9 mouse cellular contexts compared by ENCODE assay signal in genomic region chr8:84765629-84766028, GRCm38 (mm10). TPM values are rescaled to one million over a fixed set of nuclear protein-coding genes. Genes with fewer than 3 reads are reported as not detected.
DNase-seq lines count a peak whose midpoint lies in the region; ATAC-seq lines count a peak whose summit lies in the region.
"Had no signal": no experiment of that assay in that cellular context is flagged by ENCODE, and none has a peak within 500 bp of the region (broad histone marks: within the 10 kb centered on the region; RNA-seq: fewer than 3 reads in every experiment).

No protein-coding gene starts in this region.

- no peak for DNase-seq in kidney, adult 9 months
- DNase-seq in thymus, postnatal 36 days = no peak
- DNase-seq in embryo, embryonic 11 days = no peak

- H3K27me3 ChIP-seq in kidney, embryonic 16.5 days (ENCODE audit: insufficient read depth, low read length) = peaks cover 86% of the 10 kb centered on the region
- H3K27me3 ChIP-seq in embryonic facial prominence, embryonic 13.5 days = peaks cover 90% of the 10 kb centered on the region
- no peaks in the 10 kb centered on the region for H3K27me3 ChIP-seq in forebrain, embryonic 16.5 days (replicated peaks; ENCODE audit: control insufficient read depth, insufficient read depth, low read length)
- H3K27me3 ChIP-seq in midbrain, embryonic 16.5 days (ENCODE audit: control insufficient read depth, insufficient read depth, low read depth, low read length) = peaks cover 20% of the 10 kb centered on the region

- H3K36me3 ChIP-seq in kidney, embryonic 16.5 days (ENCODE audit: insufficient read depth, low read length) = no peaks in the 10 kb centered on the region
- H3K36me3 ChIP-seq in embryonic facial prominence, embryonic 13.5 days = peaks cover 60% of the 10 kb centered on the region
- H3K36me3 ChIP-seq in forebrain, embryonic 16.5 days (ENCODE audit: control insufficient read depth, insufficient read depth) = peaks cover 6% of the 10 kb centered on the region; the same call in 1 of the 2 replicates
- no peaks in the 10 kb centered on the region for H3K36me3 ChIP-seq in midbrain, embryonic 16.5 days (ENCODE audit: control insufficient read depth, insufficient read depth, low read length)
- H3K36me3 ChIP-seq: heart, embryonic 12.5 days had no signal

- H3K4me2 ChIP-seq in kidney, embryonic 16.5 days (replicated peaks; ENCODE audit: low read depth, low read length) = no peak overlapping the region
- H3K4me2 ChIP-seq in embryonic facial prominence, embryonic 13.5 days = no peak overlapping the region
- H3K4me2 ChIP-seq in forebrain, embryonic 16.5 days (ENCODE audit: low read length) = peak overlapping the region; percentile 81
- peak overlapping the region; percentile 34; the same call in 1 of the 2 replicates for H3K4me2 ChIP-seq in midbrain, embryonic 16.5 days (ENCODE audit: low read length)
- H3K4me2 ChIP-seq: heart, embryonic 12.5 days had no signal

- WGBS in kidney, embryonic 16.5 days = 21% methylated on average over 10 of the region's 10 CpGs
- WGBS in embryonic facial prominence, embryonic 13.5 days = 14% methylated on average over 10 of the region's 10 CpGs
- WGBS in forebrain, embryonic 16.5 days = 2% methylated on average over 10 of the region's 10 CpGs
- 16% methylated on average over 10 of the region's 10 CpGs for WGBS in midbrain, embryonic 16.5 days

- peaks cover 20% of the 10 kb centered on the region for H3K4me1 ChIP-seq in kidney, embryonic 16.5 days (ENCODE audit: insufficient read depth, low read length)
- H3K4me1 ChIP-seq in embryonic facial prominence, embryonic 13.5 days = peaks cover 43% of the 10 kb centered on the region
- H3K4me1 ChIP-seq in forebrain, embryonic 16.5 days (replicated peaks; ENCODE audit: control insufficient read depth, insufficient read depth, low read length) = peaks cover 72% of the 10 kb centered on the region
- peaks cover 9% of the 10 kb centered on the region; the same call in 1 of the 2 replicates for H3K4me1 ChIP-seq in midbrain, embryonic 16.5 days (ENCODE audit: control insufficient read depth, insufficient read depth, low read length)

- no peak for ATAC-seq in kidney, embryonic 16.5 days (ENCODE audit: low FRiP score, low TSS enrichment)
- ATAC-seq in embryonic facial prominence, embryonic 13.5 days (ENCODE audit: insufficient number of reproducible peaks, insufficient read depth, low FRiP score, low TSS enrichment, low read depth) = no peak
- ATAC-seq in forebrain, embryonic 16.5 days = no peak
- no peak for ATAC-seq in midbrain, embryonic 16.5 days
- ATAC-seq: CD4-positive, CD25-positive, alpha-beta regulatory T cell, adult 4 months had no signal

- no peaks in the 10 kb centered on the region for H3K9me3 ChIP-seq in kidney, embryonic 16.5 days (ENCODE audit: low read length)
- no peaks in the 10 kb centered on the region for H3K9me3 ChIP-seq in embryonic facial prominence, embryonic 13.5 days
- no peaks in the 10 kb centered on the region for H3K9me3 ChIP-seq in forebrain, embryonic 16.5 days (ENCODE audit: control insufficient read depth, low read length)
- H3K9me3 ChIP-seq in midbrain, embryonic 16.5 days (replicated peaks; ENCODE audit: control insufficient read depth, low read length, poor library complexity, severe bottlenecking) = no peaks in the 10 kb centered on the region
- H3K9me3 ChIP-seq: heart, embryonic 12.5 days had no signal

- H3K9ac ChIP-seq in kidney, embryonic 16.5 days (replicated peaks; ENCODE audit: low read length) = 0 out of 2 replicates have a peak overlapping the region, but pooled peaks have one; percentile 5
- peak overlapping the region; percentile 51; the same call in 1 of the 2 replicates for H3K9ac ChIP-seq in embryonic facial prominence, embryonic 13.5 days
- peak overlapping the region; percentile 60 for H3K9ac ChIP-seq in forebrain, embryonic 16.5 days (replicated peaks; ENCODE audit: low read depth, low read length)
- H3K9ac ChIP-seq in midbrain, embryonic 16.5 days (ENCODE audit: low read depth, low read length) = no peak overlapping the region
- H3K9ac ChIP-seq: heart, embryonic 12.5 days had no signal

- no peak overlapping the region for H3K27ac ChIP-seq in kidney, embryonic 16.5 days (ENCODE audit: low read length)
- no peak overlapping the region; the same call in 1 of the 2 replicates for H3K27ac ChIP-seq in embryonic facial prominence, embryonic 13.5 days
- H3K27ac ChIP-seq in forebrain, embryonic 16.5 days (ENCODE audit: low read length) = peak overlapping the region; percentile 65
- peak overlapping the region; percentile 43; the same call in 1 of the 2 replicates for H3K27ac ChIP-seq in midbrain, embryonic 16.5 days (ENCODE audit: low read length)

- no peak overlapping the region for H3K4me3 ChIP-seq in kidney, embryonic 16.5 days (ENCODE audit: low read length)
- H3K4me3 ChIP-seq in embryonic facial prominence, embryonic 13.5 days = 0 out of 2 replicates have a peak overlapping the region, but pooled peaks have one; percentile 1
- H3K4me3 ChIP-seq in forebrain, embryonic 16.5 days (replicated peaks; ENCODE audit: low read length) = peak overlapping the region; percentile 49
- no peak overlapping the region for H3K4me3 ChIP-seq in midbrain, embryonic 16.5 days (ENCODE audit: low read depth, low read length)
- H3K4me3 ChIP-seq: heart, embryonic 12.5 days had no signal

RNA-seq across cellular contexts. Expression of gene Nfix, which starts 34.5 kb away (rescaled TPM):
- 14.8 and 15.9 TPM in 2 replicates for polyA plus RNA-seq in kidney, embryonic 16.5 days (2015; fragmentation: Nextera tagmentation; extraction: Ambion mirVana)
- polyA plus RNA-seq in embryonic facial prominence, embryonic 13.5 days (2015; fragmentation: Nextera tagmentation; extraction: Ambion mirVana) = 37.0 and 42.9 TPM in 2 replicates
- 440 and 546 TPM in 2 replicates for polyA plus RNA-seq in forebrain, embryonic 16.5 days (2015; fragmentation: Nextera tagmentation; extraction: Ambion mirVana)
- polyA plus RNA-seq in midbrain, embryonic 16.5 days (2015; fragmentation: Nextera tagmentation; extraction: Ambion mirVana) = 44.1 and 55.4 TPM in 2 replicates

RNA-seq across cellular contexts. Expression of gene G430095P16Rik, which starts 42.8 kb away (rescaled TPM):
- polyA plus RNA-seq in kidney, embryonic 16.5 days (2015; fragmentation: Nextera tagmentation; extraction: Ambion mirVana) = 2.3 and 2.8 TPM in 2 replicates
- 6.1 and 6.2 TPM in 2 replicates for polyA plus RNA-seq in embryonic facial prominence, embryonic 13.5 days (2015; fragmentation: Nextera tagmentation; extraction: Ambion mirVana)
- 2.0 and 2.2 TPM in 2 replicates for polyA plus RNA-seq in forebrain, embryonic 16.5 days (2015; fragmentation: Nextera tagmentation; extraction: Ambion mirVana)
- polyA plus RNA-seq in midbrain, embryonic 16.5 days (2015; fragmentation: Nextera tagmentation; extraction: Ambion mirVana) = 0.80 and 1.1 TPM in 2 replicates

RNA-seq across cellular contexts. Expression of gene Dand5, which starts 57.0 kb away (rescaled TPM):
- 6.6 and 9.0 TPM in 2 replicates for polyA plus RNA-seq in kidney, embryonic 16.5 days (2015; fragmentation: Nextera tagmentation; extraction: Ambion mirVana)
- polyA plus RNA-seq in embryonic facial prominence, embryonic 13.5 days (2015; fragmentation: Nextera tagmentation; extraction: Ambion mirVana) = 7.0 TPM in 2 replicates
- polyA plus RNA-seq in forebrain, embryonic 16.5 days (2015; fragmentation: Nextera tagmentation; extraction: Ambion mirVana) = 8.2 and 8.7 TPM in 2 replicates
- polyA plus RNA-seq in midbrain, embryonic 16.5 days (2015; fragmentation: Nextera tagmentation; extraction: Ambion mirVana) = 11.7 and 12.4 TPM in 2 replicates

Comparison
In these comparisons a context has a peak if more than half of its experiments do, and no peak if none do; other contexts are left out.
1. H3K27ac ChIP-seq: peak in forebrain, embryonic 16.5 days (single experiment) and midbrain, embryonic 16.5 days (single experiment); none in kidney, embryonic 16.5 days (single experiment) and embryonic facial prominence, embryonic 13.5 days (single experiment).
2. H3K4me2 ChIP-seq: peak in forebrain, embryonic 16.5 days (single experiment) and midbrain, embryonic 16.5 days (single experiment); none in kidney, embryonic 16.5 days (single experiment) and embryonic facial prominence, embryonic 13.5 days (single experiment).
3. H3K4me3 ChIP-seq: peak in embryonic facial prominence, embryonic 13.5 days (single experiment) and forebrain, embryonic 16.5 days (single experiment); none in kidney, embryonic 16.5 days (single experiment) and midbrain, embryonic 16.5 days (single experiment).